Mouse (Mus musculus) midbrain, embryonic 10.5 days (tissue): ENCODE measurements around the gene Dand5. TPM values are rescaled to one million over a fixed set of nuclear protein-coding genes. Genes with fewer than 3 reads are reported as not detected.

ENCODE experiments used
- DNase-seq: peaks from one replicate; pipeline ENCODE4 v3.0.0-alpha.2; 2017; ENCODE audit warnings: low spot score
- H3K27ac ChIP-seq: fragments of 300-500 bp; sonication (generic); replicated peaks from 2 replicates; pipeline ENCODE4 v1.5.1; 2016; ENCODE audit warnings: mild to moderate bottlenecking
- H3K27me3 ChIP-seq: fragments of 300-500 bp; sonication (generic); 2 replicates; pipeline ENCODE4 v1.6.1; 2016; ENCODE audit warnings: low read depth, mild to moderate bottlenecking; ENCODE audit not compliant: poor library complexity, severe bottlenecking
- H3K36me3 ChIP-seq: fragments of 300-500 bp; sonication (generic); 2 replicates; pipeline ENCODE4 v1.6.1; 2016; ENCODE audit warnings: mild to moderate bottlenecking, moderate library complexity
- H3K4me1 ChIP-seq: fragments of 300-500 bp; sonication (generic); 2 replicates; pipeline ENCODE4 v1.6.1; 2016
- H3K4me3 ChIP-seq: fragments of 300-500 bp; sonication (generic); 2 replicates; pipeline ENCODE4 v1.5.1; 2016; ENCODE audit warnings: mild to moderate bottlenecking, moderate library complexity
- H3K9me3 ChIP-seq: fragments of 300-500 bp; sonication (generic); replicated peaks from 2 replicates; pipeline ENCODE4 v1.6.1; 2016; ENCODE audit warnings: mild to moderate bottlenecking
- WGBS: fragments of 180-500 bp; shearing (Covaris S2); methylation state at CpG from one replicate; pipeline ENCODE4 v1.1.7; 2016; 5-methylcytosine and 5-hydroxymethylcytosine counted together
- polyA plus RNA-seq: library from polyadenylated mRNA; unstranded; fragments of >200 nt; fragmentation: Nextera tagmentation; extraction: Ambion mirVana; gene quantifications from 2 replicates; pipeline ENCODE4 v1.2.1, GENCODE M21; 2016

Dand5 gene
- polyA plus RNA-seq, 1 experiment from 2014 or later = 2.9 TPM

DNA sequence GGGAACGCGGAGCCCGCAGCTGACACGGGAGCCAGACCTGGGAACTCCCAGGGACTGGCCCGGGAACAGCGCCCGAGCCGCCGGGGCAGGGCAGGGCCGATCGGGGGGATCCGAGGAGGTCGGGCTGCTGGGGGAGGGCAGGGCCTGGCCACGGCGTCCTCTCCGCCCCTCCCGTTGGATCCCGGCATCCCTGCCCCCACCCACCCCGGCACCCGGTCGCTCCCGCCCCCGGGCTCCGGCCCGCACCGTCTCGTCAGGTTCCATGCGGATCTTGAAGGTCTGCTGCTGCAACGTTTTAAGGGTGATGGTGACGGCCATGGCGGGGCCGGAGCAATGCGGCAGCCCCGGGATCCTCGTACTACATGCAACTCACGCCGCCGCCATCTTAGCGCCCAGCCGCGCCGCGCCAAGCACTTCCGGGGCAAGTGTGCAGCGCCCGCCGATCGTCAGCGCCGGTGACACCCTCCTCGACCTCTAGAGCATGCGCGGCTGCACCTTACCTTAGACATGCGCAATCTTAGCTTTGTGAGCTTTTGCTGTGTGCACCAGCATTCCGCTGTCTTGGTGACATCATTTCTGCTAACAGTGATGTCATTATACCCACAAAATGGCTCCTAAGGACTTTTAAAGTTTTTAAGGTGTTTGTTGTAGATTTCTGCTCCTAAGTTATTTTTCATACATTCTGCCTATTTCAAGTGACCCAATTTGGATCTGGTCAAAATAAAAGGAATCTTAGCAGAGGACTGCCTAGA, 17.8 kb upstream of the Dand5 start, which contains the start of gene Rad23a:
Rad23a (minus strand) TSS at position 418 of the 752 bp plus-strand sequence.
- under 1% methylated on average over 55 of the region's 55 CpGs for WGBS
- DNase-seq = peak; percentile 94
- peak within 1 kb of the TSS; percentile 97 for H3K27ac ChIP-seq
- peaks cover 83% of the 10 kb centered on the region for H3K36me3 ChIP-seq
- H3K4me1 ChIP-seq = peaks cover 61% of the 10 kb centered on the region
- no peaks in the 10 kb centered on the region for H3K9me3 ChIP-seq
- H3K27me3 ChIP-seq = no peaks in the 10 kb centered on the region
- peak within 1 kb of the TSS; percentile 92 for H3K4me3 ChIP-seq

DNA sequence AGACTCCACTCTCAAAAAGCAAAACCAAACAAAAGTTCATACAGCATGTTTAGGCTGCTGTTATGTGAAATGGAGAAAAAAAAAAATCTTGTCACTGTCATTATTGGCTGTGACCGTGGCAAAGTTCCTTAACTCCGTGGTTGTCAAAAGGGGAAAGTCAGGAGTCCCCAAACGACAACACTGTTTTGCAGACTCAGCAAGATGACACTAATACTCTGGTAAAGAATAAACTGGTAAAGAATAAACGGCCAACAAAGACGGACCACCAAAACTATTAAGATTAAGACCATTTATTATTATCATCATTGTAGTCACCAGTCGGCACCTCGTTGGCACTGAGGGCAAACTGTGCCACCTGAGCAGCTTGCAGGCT, 17.2 kb upstream of the Dand5 start:
- Histone ChIP-seq H3K27ac (peak overlapping the region; percentile 97), H3K4me3 (peak overlapping the region; percentile 92), H3K4me1 (peaks cover 56% of the 10 kb centered on the region), H3K27me3 (no peaks in the 10 kb centered on the region), H3K9me3 (no peaks in the 10 kb centered on the region), H3K36me3 (peaks cover 83% of the 10 kb centered on the region)
- 6% methylated on average over 7 of the region's 7 CpGs for WGBS
- DNase-seq = no peak

DNA sequence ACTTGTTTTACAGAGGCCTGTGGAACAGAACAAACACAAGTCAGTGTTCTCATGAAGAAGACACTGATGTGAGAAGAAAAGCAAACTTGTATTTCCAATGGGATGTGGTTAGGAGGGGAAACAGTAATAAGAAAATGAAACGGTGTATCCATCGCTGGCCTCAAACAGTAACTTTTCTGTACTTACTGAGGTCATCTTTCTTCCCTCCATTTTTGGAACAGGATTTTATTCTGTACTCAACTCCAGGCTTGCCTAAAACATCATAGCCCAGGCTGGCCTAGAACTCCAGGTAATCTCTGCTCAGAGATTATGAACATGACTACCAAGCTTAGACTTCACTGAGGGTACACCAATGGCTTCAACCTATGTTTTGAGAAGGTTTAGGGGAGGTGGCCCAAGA, 16.8 kb upstream of the Dand5 start:
- 95% methylated on average over 2 of the region's 2 CpGs for WGBS
- Histone ChIP-seq H3K9me3 (no peaks in the 10 kb centered on the region), H3K27me3 (no peaks in the 10 kb centered on the region), H3K27ac (peak overlapping the region; percentile 97; the same call in 1 of the 2 replicates), H3K4me3 (peak overlapping the region; percentile 92), H3K4me1 (peaks cover 51% of the 10 kb centered on the region), H3K36me3 (peaks cover 83% of the 10 kb centered on the region)
- no peak for DNase-seq

DNA sequence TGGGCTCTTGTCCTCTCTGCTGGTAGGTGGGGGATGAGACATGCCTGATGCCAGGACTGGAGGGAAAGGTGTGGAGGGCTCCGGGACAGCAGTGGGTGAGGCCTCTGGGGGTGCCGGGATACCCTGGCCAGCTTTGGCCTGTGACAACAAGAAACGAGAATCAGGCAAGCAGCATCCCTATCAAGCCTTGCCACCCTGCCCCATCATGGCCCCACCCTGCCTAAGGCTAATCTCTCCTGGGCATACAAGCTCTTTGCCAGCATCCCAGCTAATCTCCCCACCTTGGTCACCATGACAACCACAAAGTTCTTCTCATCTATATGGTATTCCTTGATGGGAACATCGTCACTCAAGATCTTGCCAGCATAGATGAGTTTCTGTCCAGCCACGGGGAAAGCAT, 15.9 kb upstream of the Dand5 start:
- Histone ChIP-seq H3K27ac (no peak overlapping the region), H3K9me3 (no peaks in the 10 kb centered on the region), H3K36me3 (peaks cover 83% of the 10 kb centered on the region), H3K4me3 (no peak overlapping the region), H3K27me3 (no peaks in the 10 kb centered on the region), H3K4me1 (peaks cover 44% of the 10 kb centered on the region)
- DNase-seq = no peak
- WGBS = 88% methylated on average over 5 of the region's 5 CpGs

DNA sequence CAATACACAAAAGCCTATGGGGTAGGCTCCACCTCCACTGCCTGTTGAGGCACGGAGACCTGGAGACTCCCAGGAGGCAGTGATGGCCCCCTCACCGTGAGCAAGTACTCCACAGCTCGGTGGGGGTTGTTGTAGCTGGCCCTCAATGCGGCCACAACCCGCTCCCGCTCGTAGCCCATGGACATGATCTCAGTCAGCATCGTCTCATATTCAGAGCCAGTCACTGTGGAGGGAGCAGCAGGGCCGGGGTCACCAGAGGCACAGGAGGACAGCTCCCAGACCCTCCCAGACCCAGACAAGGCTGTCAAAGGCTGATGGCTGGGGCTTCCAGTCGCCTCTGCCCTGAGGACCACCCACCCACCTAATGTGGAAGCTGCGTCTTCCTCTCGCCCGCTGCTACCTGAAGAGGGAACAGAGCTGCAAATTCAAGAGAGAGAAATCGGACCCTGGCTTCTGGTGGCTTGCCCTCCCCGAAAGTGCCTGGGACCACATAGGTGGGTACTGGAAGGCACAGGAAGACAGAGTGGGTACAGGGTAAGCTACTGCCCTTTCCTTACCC, 15.4 kb upstream of the Dand5 start:
- Histone ChIP-seq H3K27ac (no peak overlapping the region), H3K4me3 (0 out of 2 replicates have a peak overlapping the region, but pooled peaks have one; percentile 26), H3K4me1 (peaks cover 44% of the 10 kb centered on the region), H3K36me3 (peaks cover 80% of the 10 kb centered on the region), H3K9me3 (no peaks in the 10 kb centered on the region), H3K27me3 (no peaks in the 10 kb centered on the region)
- WGBS = 88% methylated on average over 15 of the region's 15 CpGs
- no peak for DNase-seq

DNA sequence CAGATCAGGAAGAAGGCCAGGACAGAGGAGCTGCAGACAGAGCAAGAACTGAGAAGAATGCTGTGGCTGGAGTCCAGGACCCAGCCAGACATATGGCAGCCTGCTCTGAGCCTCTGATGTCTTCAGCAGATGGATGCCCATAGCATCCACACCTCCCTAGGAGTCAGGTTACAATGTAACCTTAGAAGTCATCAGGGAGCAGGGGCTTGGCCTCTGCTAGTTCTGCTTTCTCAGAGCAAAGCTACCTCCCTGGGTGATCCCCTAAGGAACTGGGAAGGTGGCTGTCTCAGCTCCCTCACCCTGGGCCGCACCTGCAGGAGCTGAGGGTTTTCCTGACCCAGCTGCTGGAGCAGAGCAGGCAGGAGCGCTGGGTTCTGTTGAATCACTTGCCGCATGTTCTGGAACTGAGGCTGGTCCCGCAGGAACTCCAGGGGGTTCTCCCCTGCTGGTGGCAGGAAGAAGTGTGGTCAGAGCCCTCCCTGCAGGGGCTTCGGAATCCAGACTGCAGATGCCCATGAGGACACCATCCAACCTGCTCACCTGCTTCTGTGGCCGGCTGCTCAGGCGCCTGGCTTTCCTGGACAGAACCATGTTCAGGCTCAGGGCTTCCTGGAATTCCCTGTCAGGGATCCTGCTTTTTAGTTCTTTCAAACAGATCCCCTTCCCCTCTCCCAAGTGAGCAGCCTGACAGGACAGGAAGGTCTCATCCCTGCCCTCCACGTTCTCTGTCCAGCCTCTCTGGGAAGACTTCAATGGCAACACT, 14.7 kb upstream of the Dand5 start:
- Histone ChIP-seq H3K4me3 (no peak overlapping the region), H3K27ac (no peak overlapping the region), H3K27me3 (no peaks in the 10 kb centered on the region), H3K9me3 (no peaks in the 10 kb centered on the region), H3K36me3 (peaks cover 74% of the 10 kb centered on the region), H3K4me1 (peaks cover 42% of the 10 kb centered on the region)
- DNase-seq = no peak
- 63% methylated on average over 8 of the region's 8 CpGs for WGBS

DNA sequence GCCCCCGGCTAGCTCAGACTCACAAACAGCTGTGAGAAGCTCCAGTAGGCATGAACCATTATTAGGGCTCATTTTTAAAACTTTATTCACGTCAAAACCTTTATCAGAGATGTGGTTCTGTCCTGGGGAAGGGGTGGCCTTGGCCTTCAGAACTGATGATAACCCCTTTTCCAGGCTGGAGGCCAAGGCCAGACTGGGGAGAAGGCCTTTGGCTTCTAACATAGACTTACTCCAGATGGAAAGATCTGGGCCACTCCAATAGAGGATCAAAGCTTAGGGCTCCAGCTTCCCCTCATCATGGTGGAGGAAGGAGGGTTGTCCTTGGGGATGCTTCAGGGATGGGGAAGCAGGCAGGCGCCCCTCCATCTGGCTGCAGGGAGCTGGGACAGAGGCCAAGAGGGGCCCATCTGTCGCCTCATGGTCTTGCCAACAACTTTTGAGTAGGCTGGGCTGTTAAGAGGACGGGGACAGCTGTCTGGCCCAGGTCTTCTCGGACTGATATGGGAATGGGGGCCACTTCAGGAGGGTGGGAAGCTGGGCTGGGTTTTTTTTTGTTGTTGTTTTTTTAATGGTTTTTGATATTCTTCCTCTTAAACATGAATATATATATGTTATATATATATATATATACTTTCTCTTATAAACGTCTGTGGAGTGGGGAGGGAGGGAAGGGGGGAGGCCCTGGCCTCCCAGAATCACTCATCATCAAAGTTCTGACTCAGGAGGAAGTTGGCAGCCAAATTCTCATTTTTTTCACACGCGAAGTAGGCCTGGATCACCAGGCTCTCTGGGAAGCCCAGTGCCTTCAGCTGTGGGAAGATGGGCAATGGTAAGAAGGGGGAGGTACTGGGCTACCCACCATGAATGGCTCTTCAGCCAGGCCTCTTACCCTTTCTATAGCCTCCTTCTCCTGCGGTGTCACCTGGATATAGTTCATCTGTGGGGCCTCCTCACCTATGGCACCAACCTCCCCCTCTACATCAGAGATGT, 12.5 kb upstream of the Dand5 start:
- Histone ChIP-seq H3K9me3 (no peaks in the 10 kb centered on the region; the same call in 1 of the 2 replicates), H3K4me3 (no peak overlapping the region), H3K27ac (no peak overlapping the region), H3K4me1 (peaks cover 41% of the 10 kb centered on the region), H3K27me3 (no peaks in the 10 kb centered on the region), H3K36me3 (peaks cover 60% of the 10 kb centered on the region)
- WGBS = 88% methylated on average over 10 of the region's 10 CpGs
- DNase-seq = no peak

DNA sequence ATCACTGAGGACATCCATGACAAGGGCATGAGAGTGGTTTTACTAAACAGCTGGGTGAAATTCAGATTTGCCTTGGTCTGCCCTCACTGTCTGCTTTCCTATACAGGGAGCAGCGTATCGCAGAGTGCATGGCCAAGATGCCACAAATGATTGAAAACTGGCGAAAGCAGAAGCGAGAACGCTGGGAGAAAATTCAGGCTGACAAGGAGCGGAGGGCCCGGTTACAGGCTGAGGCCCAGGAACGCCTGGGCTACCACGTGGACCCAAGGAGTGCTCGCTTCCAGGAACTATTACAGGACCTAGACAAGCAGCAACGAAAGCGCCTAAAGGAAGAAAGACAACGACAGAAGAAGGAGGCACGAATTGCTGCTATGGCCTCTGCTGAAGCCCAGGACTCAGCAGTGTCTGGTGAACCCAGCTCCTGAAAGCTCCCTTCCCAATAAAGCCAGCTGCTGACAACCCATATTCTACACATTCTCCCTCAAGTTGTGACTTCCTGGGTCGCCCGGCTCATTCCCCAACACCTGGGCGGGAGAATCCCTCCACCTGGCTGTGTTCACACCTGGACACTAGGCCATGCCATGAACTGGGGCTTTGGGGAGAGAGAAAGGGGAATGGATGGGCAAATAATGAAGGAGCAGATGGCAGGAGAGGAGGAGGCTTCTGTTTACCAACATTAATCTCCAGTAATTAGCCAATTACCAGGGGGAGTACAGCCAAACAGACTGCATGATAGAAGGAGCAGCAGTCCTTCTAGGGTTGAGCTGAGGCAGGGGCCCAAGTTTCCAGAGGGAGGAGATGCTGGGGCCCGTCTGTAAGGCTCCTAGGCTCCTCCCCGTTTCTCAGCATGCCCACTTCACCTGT, 11.6 kb upstream of the Dand5 start:
- H3K27ac ChIP-seq = no peak overlapping the region
- no peak for DNase-seq
- WGBS = 90% methylated on average over 19 of the region's 19 CpGs
- peaks cover 59% of the 10 kb centered on the region for H3K36me3 ChIP-seq
- peaks cover 32% of the 10 kb centered on the region for H3K4me1 ChIP-seq
- no peaks in the 10 kb centered on the region for H3K27me3 ChIP-seq
- peak overlapping the region; percentile 99 for H3K4me3 ChIP-seq
- H3K9me3 ChIP-seq = no peaks in the 10 kb centered on the region; the same call in 1 of the 2 replicates

DNA sequence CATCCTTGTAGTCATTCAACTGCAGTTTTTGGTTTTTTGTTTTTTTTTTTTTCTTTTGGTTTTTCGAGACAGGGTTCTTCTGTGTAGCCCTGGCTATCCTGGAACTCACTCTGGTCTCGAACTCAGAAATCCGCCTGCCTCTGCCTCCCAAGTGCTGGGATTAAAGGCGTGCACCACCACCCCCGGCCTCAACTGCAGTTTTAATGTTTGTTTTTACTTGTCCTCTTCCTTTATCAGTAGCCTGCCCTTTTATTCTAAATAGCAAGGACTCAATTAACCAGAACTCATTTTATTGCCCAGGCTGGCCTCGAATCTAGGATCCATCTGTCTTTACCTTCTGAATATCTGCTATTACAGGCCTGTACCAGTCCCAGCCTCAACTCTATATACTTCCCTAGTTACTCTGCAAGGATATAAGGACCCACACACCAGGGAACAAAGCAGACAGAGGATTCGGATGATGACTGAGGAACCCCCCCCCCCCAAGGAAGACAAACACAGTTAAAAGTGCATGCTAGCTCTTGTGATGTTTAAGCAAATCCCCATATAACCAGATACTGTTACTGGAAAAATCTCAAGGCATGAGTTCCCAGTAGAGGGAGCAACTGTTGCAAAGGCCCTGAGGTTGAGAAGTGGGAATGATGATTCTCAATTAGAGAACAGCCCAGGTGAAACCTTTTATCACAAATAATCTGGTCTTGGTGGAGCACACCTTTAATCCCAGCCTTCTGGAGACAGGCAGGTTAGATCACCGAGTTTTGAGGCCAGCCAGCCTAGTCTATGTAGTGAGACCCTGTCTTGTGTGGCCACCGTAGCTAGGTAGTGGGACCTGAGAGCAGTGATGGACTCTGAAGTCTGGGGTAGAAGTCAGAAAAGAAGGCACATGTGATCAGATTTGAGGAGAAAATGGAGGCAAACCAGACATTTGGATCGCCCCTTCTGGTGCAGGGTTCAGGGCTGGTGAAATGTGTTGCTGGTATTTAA, 10.4 kb upstream of the Dand5 start:
- Histone ChIP-seq H3K4me1 (peaks cover 21% of the 10 kb centered on the region), H3K27ac (peak overlapping the region; percentile 99), H3K4me3 (peak overlapping the region; percentile 99), H3K36me3 (peaks cover 48% of the 10 kb centered on the region), H3K27me3 (no peaks in the 10 kb centered on the region), H3K9me3 (no peaks in the 10 kb centered on the region; the same call in 1 of the 2 replicates)
- WGBS = 75% methylated on average over 10 of the region's 10 CpGs
- no peak for DNase-seq

DNA sequence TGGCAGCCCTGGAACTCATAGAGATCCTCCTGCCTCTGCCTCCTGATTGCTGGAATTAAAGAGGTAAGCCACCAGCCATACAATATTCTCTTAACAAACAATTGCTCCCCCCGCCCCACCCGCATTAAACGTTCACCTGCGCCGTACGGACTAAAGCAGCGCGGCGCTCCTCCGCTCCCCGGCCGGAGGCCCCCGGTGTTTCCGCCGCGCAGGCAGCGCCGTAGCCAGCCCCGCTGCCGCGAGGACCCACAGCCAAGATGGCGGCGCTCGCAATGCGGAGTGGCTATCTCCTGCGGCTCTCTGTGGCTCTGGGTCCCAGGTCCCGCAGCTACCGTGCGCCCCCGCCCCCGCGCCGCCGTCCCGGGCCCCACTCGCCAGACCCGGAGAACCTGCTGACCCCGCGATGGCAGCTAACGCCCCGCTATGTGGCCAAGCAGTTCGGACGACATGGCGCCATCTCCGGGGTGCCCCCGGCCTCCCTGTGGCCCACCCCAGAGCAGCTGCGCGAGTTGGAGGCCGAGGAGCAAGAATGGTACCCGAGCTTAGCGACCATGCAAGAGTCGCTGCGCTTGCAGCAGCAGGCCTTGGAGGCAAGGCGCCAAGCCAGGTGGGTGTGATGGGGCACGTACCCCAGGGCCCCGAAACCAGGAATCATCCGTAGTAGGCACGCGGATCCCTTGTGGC, 9.6 kb upstream of the Dand5 start:
- no peaks in the 10 kb centered on the region for H3K27me3 ChIP-seq
- H3K9me3 ChIP-seq = no peaks in the 10 kb centered on the region; the same call in 1 of the 2 replicates
- H3K27ac ChIP-seq = peak overlapping the region; percentile 99
- DNase-seq = peak; percentile 84
- 2% methylated on average over 59 of the region's 59 CpGs for WGBS
- H3K4me1 ChIP-seq = peaks cover 13% of the 10 kb centered on the region
- H3K36me3 ChIP-seq = peaks cover 39% of the 10 kb centered on the region
- peak overlapping the region; percentile 99 for H3K4me3 ChIP-seq
